Mouse (Mus musculus): Measurements from ENCODE around the gene Gm5678. TPM values are rescaled to one million over a fixed set of nuclear protein-coding genes. Genes with fewer than 3 reads are reported as not detected.
"Not testable (repeated sequence)": the region's sequence is repeated elsewhere in the genome, so short reads cannot be mapped to it uniquely, and the experiment has no call there.

Gene Gm5678
- polyA plus RNA-seq, 1 experiment from 2014 or later, result 0.34 TPM

GRCm38 (mm10) chr16:93604481-93604969 lies 23.4 kb upstream of the Gm5678 start:
- WGBS, result 6% methylated on average over 16 of the region's 16 CpGs
- H3K9ac ChIP-seq (ENCODE audit: low read length), result peak overlapping the region; percentile 91

GRCm38 (mm10) chr16:93605553-93605952 lies 22.3 kb upstream of the Gm5678 start, which contains the start of gene Cbr1:
TSS of gene Cbr1 (plus strand) at chr16:93605853.
- Histone ChIP-seq H3K4me3 (replicated peaks; ENCODE audit: low read length) (peak within 1 kb of the TSS; percentile 74), H3K36me3 (ENCODE audit: control insufficient read depth, insufficient read depth, low read length) (no peaks in the 10 kb centered on the region; the same call in 1 of the 2 replicates), H3K27ac (ENCODE audit: low read length) (no peak within 1 kb of the TSS), H3K27me3 (ENCODE audit: control insufficient read depth, insufficient read depth, low read length) (no peaks in the 10 kb centered on the region), H3K9me3 (replicated peaks; ENCODE audit: control insufficient read depth, low read length) (no peaks in the 10 kb centered on the region), H3K9ac (ENCODE audit: low read length) (peak within 1 kb of the TSS; percentile 91), H3K4me2 (ENCODE audit: low read depth, low read length) (peak within 1 kb of the TSS; percentile 98), H3K4me1 (ENCODE audit: control insufficient read depth, insufficient read depth, low read length) (peaks cover 3% of the 10 kb centered on the region)
- 61% methylated on average over 4 of the region's 4 CpGs for WGBS
- no peak for ATAC-seq (ENCODE audit: insufficient read depth, low FRiP score)

More at GRCm38 (mm10) chr16:93604481-93604969, 23.4 kb upstream of the Gm5678 start:
- H3K27ac ChIP-seq (ENCODE audit: low read length), result peak overlapping the region; percentile 97
- H3K4me2 ChIP-seq (ENCODE audit: low read depth, low read length), result peak overlapping the region; percentile 98
- H3K4me1 ChIP-seq (ENCODE audit: control insufficient read depth, insufficient read depth, low read length), result peaks cover 3% of the 10 kb centered on the region
- H3K9me3 ChIP-seq (replicated peaks; ENCODE audit: control insufficient read depth, low read length), result no peaks in the 10 kb centered on the region
- no peak for ATAC-seq (ENCODE audit: insufficient read depth, low FRiP score)
- peak overlapping the region; percentile 74 for H3K4me3 ChIP-seq (replicated peaks; ENCODE audit: low read length)
- no peaks in the 10 kb centered on the region; the same call in 1 of the 2 replicates for H3K36me3 ChIP-seq (ENCODE audit: control insufficient read depth, insufficient read depth, low read length)
- H3K27me3 ChIP-seq (ENCODE audit: control insufficient read depth, insufficient read depth, low read length), result no peaks in the 10 kb centered on the region

DNA sequence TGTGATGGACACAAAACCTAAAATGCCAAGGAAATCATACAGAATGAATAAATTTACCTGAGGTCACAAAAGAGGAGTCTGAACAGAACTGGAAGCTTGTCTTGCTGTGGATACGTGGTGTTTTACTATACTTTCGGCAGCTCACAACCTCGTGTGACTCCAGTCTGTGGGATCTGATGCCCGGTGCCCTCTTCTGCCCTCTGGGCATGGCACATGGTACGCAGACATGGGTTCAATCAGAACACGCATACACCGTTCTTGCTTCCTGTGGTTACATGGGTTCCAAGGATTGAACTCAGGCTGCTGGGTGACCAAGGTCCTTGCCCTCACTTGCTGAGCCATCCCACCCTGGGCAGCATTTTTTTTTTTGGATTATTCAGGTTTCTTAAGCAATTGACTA lies 21.8 kb upstream of the Gm5678 start:
- no peaks in the 10 kb centered on the region; the same call in 1 of the 2 replicates for H3K36me3 ChIP-seq (ENCODE audit: control insufficient read depth, insufficient read depth, low read length)
- no peak for ATAC-seq (ENCODE audit: insufficient read depth, low FRiP score)

GRCm38 (mm10) chr16:93607669-93608101 lies 20.2 kb upstream of the Gm5678 start:
- H3K27me3 ChIP-seq (ENCODE audit: control insufficient read depth, insufficient read depth, low read length), result no peaks in the 10 kb centered on the region
- under 1% methylated on average over 32 of the region's 32 CpGs for WGBS
- peak overlapping the region; percentile 86 for H3K4me2 ChIP-seq (ENCODE audit: low read depth, low read length)
- H3K9ac ChIP-seq (ENCODE audit: low read length), result peak overlapping the region; percentile 88
- H3K36me3 ChIP-seq (ENCODE audit: control insufficient read depth, insufficient read depth, low read length), result no peaks in the 10 kb centered on the region
- peak overlapping the region; percentile 76 for H3K4me3 ChIP-seq (replicated peaks; ENCODE audit: low read length)
- H3K9me3 ChIP-seq (replicated peaks; ENCODE audit: control insufficient read depth, low read length), result no peaks in the 10 kb centered on the region
- peak; percentile 52; the same call in 1 of the 2 replicates for ATAC-seq (ENCODE audit: insufficient read depth, low FRiP score)
- peaks cover 3% of the 10 kb centered on the region for H3K4me1 ChIP-seq (ENCODE audit: control insufficient read depth, insufficient read depth, low read length)
- H3K27ac ChIP-seq (ENCODE audit: low read length), result peak overlapping the region; percentile 76

More for the DNA sequence above, 21.8 kb upstream of the Gm5678 start:
- peaks cover 3% of the 10 kb centered on the region for H3K4me1 ChIP-seq (ENCODE audit: control insufficient read depth, insufficient read depth, low read length)
- H3K4me3 ChIP-seq (replicated peaks; ENCODE audit: low read length), result no peak overlapping the region
- H3K4me2 ChIP-seq (ENCODE audit: low read depth, low read length), result no peak overlapping the region
- H3K27me3 ChIP-seq (ENCODE audit: control insufficient read depth, insufficient read depth, low read length), result no peaks in the 10 kb centered on the region
- no peak overlapping the region for H3K9ac ChIP-seq (ENCODE audit: low read length)
- H3K27ac ChIP-seq (ENCODE audit: low read length), result no peak overlapping the region
- H3K9me3 ChIP-seq (replicated peaks; ENCODE audit: control insufficient read depth, low read length), result no peaks in the 10 kb centered on the region
- WGBS, result 92% methylated on average over 7 of the region's 7 CpGs

DNA sequence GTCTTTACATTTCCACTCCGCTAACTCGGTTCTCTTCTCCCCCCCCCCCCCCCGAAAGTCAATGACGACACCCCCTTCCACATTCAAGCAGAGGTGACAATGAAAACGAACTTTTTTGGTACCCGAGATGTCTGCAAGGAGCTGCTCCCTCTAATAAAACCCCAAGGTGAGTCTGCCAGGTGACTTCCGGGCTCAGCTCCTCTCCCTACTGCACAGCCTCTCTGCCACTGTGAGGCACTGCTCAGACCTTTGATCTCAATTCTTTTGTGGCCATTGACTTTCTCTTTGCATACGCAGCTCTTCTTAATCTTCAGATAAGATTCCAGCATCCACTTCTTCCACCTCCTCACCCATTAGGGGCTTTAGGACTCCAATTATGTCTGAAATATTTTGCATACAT lies 19.2 kb upstream of the Gm5678 start:
- 56% methylated on average over 8 of the region's 8 CpGs for WGBS
- H3K9me3 ChIP-seq (replicated peaks; ENCODE audit: control insufficient read depth, low read length), result no peaks in the 10 kb centered on the region
- peak overlapping the region; percentile 88; the same call in 1 of the 2 replicates for H3K9ac ChIP-seq (ENCODE audit: low read length)
- no peak for ATAC-seq (ENCODE audit: insufficient read depth, low FRiP score)
- no peaks in the 10 kb centered on the region for H3K36me3 ChIP-seq (ENCODE audit: control insufficient read depth, insufficient read depth, low read length)
- peaks cover 3% of the 10 kb centered on the region for H3K4me1 ChIP-seq (ENCODE audit: control insufficient read depth, insufficient read depth, low read length)
- H3K4me3 ChIP-seq (replicated peaks; ENCODE audit: low read length), result peak overlapping the region; percentile 76
- peak overlapping the region; percentile 86 for H3K4me2 ChIP-seq (ENCODE audit: low read depth, low read length)
- H3K27me3 ChIP-seq (ENCODE audit: control insufficient read depth, insufficient read depth, low read length), result no peaks in the 10 kb centered on the region
- no peak overlapping the region for H3K27ac ChIP-seq (ENCODE audit: low read length)

- no peaks in the 10 kb centered on the region for H3K27me3 ChIP-seq (ENCODE audit: control insufficient read depth, insufficient read depth, low read length)
- no peak overlapping the region for H3K4me2 ChIP-seq (ENCODE audit: low read depth, low read length)
- H3K4me3 ChIP-seq (replicated peaks; ENCODE audit: low read length), result no peak overlapping the region
- H3K27ac ChIP-seq (ENCODE audit: low read length), result no peak overlapping the region
- no peak overlapping the region for H3K9ac ChIP-seq (ENCODE audit: low read length)
- H3K36me3 ChIP-seq (ENCODE audit: control insufficient read depth, insufficient read depth, low read length), result no peaks in the 10 kb centered on the region
- ATAC-seq (ENCODE audit: insufficient read depth, low FRiP score), result no peak
- H3K4me1 ChIP-seq (ENCODE audit: control insufficient read depth, insufficient read depth, low read length), result no peaks in the 10 kb centered on the region
- WGBS, result 95% methylated on average over 4 of the region's 4 CpGs
- H3K9me3 ChIP-seq (replicated peaks; ENCODE audit: control insufficient read depth, low read length), result no peaks in the 10 kb centered on the region
Measured at GRCm38 (mm10) chr16:93609796-93610195, 18.1 kb upstream of the Gm5678 start.

- H3K27me3 ChIP-seq (ENCODE audit: control insufficient read depth, insufficient read depth, low read length), result no peaks in the 10 kb centered on the region
- ATAC-seq (ENCODE audit: insufficient read depth, low FRiP score), result no peak
- no peak overlapping the region for H3K27ac ChIP-seq (ENCODE audit: low read length)
- H3K36me3 ChIP-seq (ENCODE audit: control insufficient read depth, insufficient read depth, low read length), result no peaks in the 10 kb centered on the region
- H3K4me2 ChIP-seq (ENCODE audit: low read depth, low read length), result no peak overlapping the region
- no peak overlapping the region for H3K4me3 ChIP-seq (replicated peaks; ENCODE audit: low read length)
- no peaks in the 10 kb centered on the region for H3K4me1 ChIP-seq (ENCODE audit: control insufficient read depth, insufficient read depth, low read length)
- 88% methylated on average over 4 of the region's 4 CpGs for WGBS
- no peak overlapping the region for H3K9ac ChIP-seq (ENCODE audit: low read length)
- H3K9me3 ChIP-seq (replicated peaks; ENCODE audit: control insufficient read depth, low read length), result no peaks in the 10 kb centered on the region
Measured at GRCm38 (mm10) chr16:93610961-93611360, 16.9 kb upstream of the Gm5678 start.

GRCm38 (mm10) chr16:93615118-93615870 lies 12.6 kb upstream of the Gm5678 start:
- peak; percentile 94 for ATAC-seq (ENCODE audit: insufficient read depth, low FRiP score)
- H3K9ac ChIP-seq (ENCODE audit: low read length), result no peak overlapping the region
- no peak overlapping the region for H3K4me2 ChIP-seq (ENCODE audit: low read depth, low read length)
- no peaks in the 10 kb centered on the region for H3K4me1 ChIP-seq (ENCODE audit: control insufficient read depth, insufficient read depth, low read length)
- no peak overlapping the region for H3K27ac ChIP-seq (ENCODE audit: low read length)
- H3K36me3 ChIP-seq (ENCODE audit: control insufficient read depth, insufficient read depth, low read length), result no peaks in the 10 kb centered on the region
- WGBS, result 25% methylated on average over 5 of the region's 5 CpGs
- no peaks in the 10 kb centered on the region for H3K27me3 ChIP-seq (ENCODE audit: control insufficient read depth, insufficient read depth, low read length)
- H3K9me3 ChIP-seq (replicated peaks; ENCODE audit: control insufficient read depth, low read length), result no peaks in the 10 kb centered on the region
- H3K4me3 ChIP-seq (replicated peaks; ENCODE audit: low read length), result no peak overlapping the region

DNA sequence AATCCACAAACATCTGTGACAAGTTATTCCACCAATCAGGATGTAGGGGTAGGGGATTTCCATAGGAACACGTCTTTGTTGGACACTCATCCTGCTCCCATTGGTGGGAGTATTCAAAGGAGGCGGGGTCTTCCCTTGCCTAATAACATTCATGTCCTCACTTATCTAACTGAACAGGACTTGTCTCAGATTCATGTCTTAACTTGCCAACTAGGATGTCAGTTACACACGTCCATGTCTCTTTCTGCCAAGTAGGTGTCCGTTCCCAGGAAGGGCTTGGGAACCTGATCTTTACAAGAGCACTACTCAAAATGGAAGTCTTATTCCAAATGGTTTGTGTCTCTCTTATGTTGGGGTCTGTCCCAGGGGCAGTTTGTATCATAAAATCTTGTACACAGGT lies 4.1 kb upstream of the Gm5678 start:
- H3K4me3 ChIP-seq (replicated peaks; ENCODE audit: low read length); ATAC-seq (ENCODE audit: insufficient read depth, low FRiP score); H3K27me3 ChIP-seq (ENCODE audit: control insufficient read depth, insufficient read depth, low read length); H3K4me1 ChIP-seq (ENCODE audit: control insufficient read depth, insufficient read depth, low read length); H3K4me2 ChIP-seq (ENCODE audit: low read depth, low read length); H3K9me3 ChIP-seq (replicated peaks; ENCODE audit: control insufficient read depth, low read length); H3K9ac ChIP-seq (ENCODE audit: low read length); H3K27ac ChIP-seq (ENCODE audit: low read length); H3K36me3 ChIP-seq (ENCODE audit: control insufficient read depth, insufficient read depth, low read length): not testable (repeated sequence)
- WGBS, result 82% methylated on average over 4 of the region's 4 CpGs
